36 mouse cellular contexts compared by ENCODE assay signal in the genomic region with DNA sequence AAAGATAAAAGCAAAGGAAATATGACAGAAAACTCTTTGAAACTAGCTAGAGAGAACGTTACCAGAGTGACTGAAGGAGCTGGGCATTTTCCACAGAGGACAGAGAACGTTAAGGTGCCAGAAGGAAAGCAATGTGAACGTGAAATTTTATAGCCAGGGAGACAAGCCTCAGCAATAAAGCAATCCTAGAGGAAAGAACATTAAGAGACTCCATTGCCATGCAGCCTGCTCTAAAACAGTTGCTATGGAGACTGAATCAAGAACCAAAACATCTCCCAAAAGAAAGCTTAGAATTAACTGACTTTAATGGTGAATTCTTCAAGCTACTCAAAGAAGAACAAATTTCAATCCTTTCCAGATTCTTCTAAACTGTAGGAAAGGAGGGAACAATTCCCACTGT. TPM values are rescaled to one million over a fixed set of nuclear protein-coding genes. Genes with fewer than 3 reads are reported as not detected.
DNase-seq lines count a peak whose midpoint lies in the region; ATAC-seq and TF ChIP-seq lines count a peak whose summit lies in the region.
"Had no signal": no experiment of that assay in that cellular context is flagged by ENCODE, and none has a peak within 500 bp of the region (broad histone marks: within the 10 kb centered on the region; RNA-seq: fewer than 3 reads in every experiment).

No protein-coding gene starts in this region.

- H3K9ac ChIP-seq in hindbrain, postnatal 0 days (replicated peaks; ENCODE audit: low read length) = no peak overlapping the region
- H3K9ac ChIP-seq in hindbrain, embryonic 13.5 days = no peak overlapping the region
- H3K9ac ChIP-seq in midbrain, embryonic 14.5 days (replicated peaks; ENCODE audit: low read length) = no peak overlapping the region
- H3K9ac ChIP-seq in midbrain, embryonic 11.5 days (ENCODE audit: low read length) = no peak overlapping the region
- H3K9ac ChIP-seq: embryonic facial prominence, embryonic 13.5 days; heart, embryonic 12.5 days; intestine, embryonic 15.5 days; liver, embryonic 14.5 days; stomach, embryonic 15.5 days had no signal

- ATAC-seq in hindbrain, postnatal 0 days = no peak
- ATAC-seq in hindbrain, embryonic 13.5 days (ENCODE audit: low FRiP score) = no peak
- ATAC-seq in midbrain, embryonic 14.5 days (ENCODE audit: low FRiP score, low TSS enrichment) = no peak
- ATAC-seq in midbrain, embryonic 11.5 days (ENCODE audit: low FRiP score) = no peak
- ATAC-seq: activated CD4-positive, CD25-positive, alpha-beta regulatory T cell, adult 4 months; hindbrain, embryonic 16.5 days; intestine, embryonic 15.5 days had no signal

- H3K27ac ChIP-seq in hindbrain, postnatal 0 days = no peak overlapping the region
- no peak overlapping the region for H3K27ac ChIP-seq in hindbrain, embryonic 13.5 days
- H3K27ac ChIP-seq in midbrain, embryonic 14.5 days (replicated peaks; ENCODE audit: low read depth, low read length) = no peak overlapping the region
- H3K27ac ChIP-seq in midbrain, embryonic 11.5 days (ENCODE audit: low read depth, low read length) = no peak overlapping the region
- H3K27ac ChIP-seq: embryonic facial prominence, embryonic 13.5 days; forebrain, embryonic 10.5 days; gastrocnemius, adult 2 months; heart, adult 2 months; intestine, embryonic 15.5 days; kidney, postnatal 0 days; liver, embryonic 14.5 days; stomach, embryonic 15.5 days had no signal

- no peaks in the 10 kb centered on the region for H3K36me3 ChIP-seq in hindbrain, postnatal 0 days (ENCODE audit: insufficient read depth, low read length)
- no peaks in the 10 kb centered on the region for H3K36me3 ChIP-seq in hindbrain, embryonic 13.5 days
- H3K36me3 ChIP-seq in midbrain, embryonic 14.5 days (ENCODE audit: control insufficient read depth, insufficient read depth, low read length) = no peaks in the 10 kb centered on the region
- no peaks in the 10 kb centered on the region for H3K36me3 ChIP-seq in midbrain, embryonic 11.5 days (ENCODE audit: control insufficient read depth, insufficient read depth, low read length)
- H3K36me3 ChIP-seq: embryonic facial prominence, embryonic 13.5 days; forebrain, embryonic 10.5 days; heart, embryonic 12.5 days; intestine, embryonic 15.5 days; stomach, embryonic 15.5 days had no signal

- DNase-seq in embryo, embryonic 10.5 days (ENCODE audit: low spot score) = peak; percentile 26
- no peak for DNase-seq in embryo, embryonic 11 days
- peak; percentile 44 for DNase-seq in hindbrain, postnatal 0 days (ENCODE audit: low spot score)
- DNase-seq in midbrain, embryonic 14.5 days = peak; percentile 21
- DNase-seq in midbrain, embryonic 11.5 days (ENCODE audit: low spot score, missing footprints) = no peak
- DNase-seq in mesoderm, embryonic 11.5 days (ENCODE audit: low read depth, low spot score) = peak; percentile 22
- DNase-seq in lung, postnatal 14 days = no peak
- DNase-seq: adrenal gland, adult 2 months; adrenal gland, postnatal 36 days; cerebellum, adult 8-10 months; cerebellum, postnatal 25 days; gastrocnemius, adult 2 months; gastrocnemius, postnatal 36 days; heart, adult 2 months; heart, postnatal 4 days; kidney, adult 2 months; kidney, postnatal 4 days; layer of hippocampus, adult 9-11 months; liver; lung, adult 2 months; right cerebral cortex, postnatal 25 days; thymus, postnatal 14 days had no signal

- H3K4me1 ChIP-seq in hindbrain, postnatal 0 days (ENCODE audit: insufficient read depth, low read length) = peaks cover 5% of the 10 kb centered on the region; the same call in 1 of the 2 replicates
- peaks cover 27% of the 10 kb centered on the region for H3K4me1 ChIP-seq in hindbrain, embryonic 13.5 days (replicated peaks)
- 0 out of 2 replicates have a peak, but pooled peaks cover 8% of the 10 kb centered on the region for H3K4me1 ChIP-seq in midbrain, embryonic 14.5 days (ENCODE audit: control insufficient read depth, insufficient read depth, low read length)
- peaks cover 7% of the 10 kb centered on the region for H3K4me1 ChIP-seq in midbrain, embryonic 11.5 days (ENCODE audit: control insufficient read depth, insufficient read depth, low read length)

- H3K4me2 ChIP-seq in hindbrain, postnatal 0 days (ENCODE audit: low read depth, low read length) = no peak overlapping the region
- H3K4me2 ChIP-seq in hindbrain, embryonic 13.5 days = no peak overlapping the region
- H3K4me2 ChIP-seq in midbrain, embryonic 14.5 days (ENCODE audit: low read length) = no peak overlapping the region
- no peak overlapping the region for H3K4me2 ChIP-seq in midbrain, embryonic 11.5 days
- H3K4me2 ChIP-seq: embryonic facial prominence, embryonic 13.5 days; heart, embryonic 12.5 days; intestine, embryonic 15.5 days; stomach, embryonic 15.5 days had no signal

- H3K27me3 ChIP-seq in hindbrain, postnatal 0 days (ENCODE audit: insufficient read depth, low read length) = no peaks in the 10 kb centered on the region
- H3K27me3 ChIP-seq in hindbrain, embryonic 13.5 days = peaks cover 21% of the 10 kb centered on the region
- peaks cover 5% of the 10 kb centered on the region; the same call in 1 of the 2 replicates for H3K27me3 ChIP-seq in midbrain, embryonic 14.5 days (ENCODE audit: control insufficient read depth, insufficient read depth, low read length)
- H3K27me3 ChIP-seq in midbrain, embryonic 11.5 days (ENCODE audit: control insufficient read depth, insufficient read depth, low read length) = peaks cover 12% of the 10 kb centered on the region
- H3K27me3 ChIP-seq: embryonic facial prominence, embryonic 13.5 days; intestine, embryonic 15.5 days; stomach, embryonic 15.5 days had no signal

- WGBS in hindbrain, postnatal 0 days = 9% methylated on average over 3 of the region's 3 CpGs
- WGBS in hindbrain, embryonic 13.5 days = 23% methylated on average over 3 of the region's 3 CpGs
- WGBS in midbrain, embryonic 14.5 days = 4% methylated on average over 3 of the region's 3 CpGs
- 23% methylated on average over 3 of the region's 3 CpGs for WGBS in midbrain, embryonic 11.5 days

- no peak for TF ChIP-seq CTCF in hindbrain, postnatal 0 days (IDR thresholded peaks at IDR 0.05; ENCODE audit: low read depth)

- H3K9me3 ChIP-seq in hindbrain, postnatal 0 days (ENCODE audit: low read length) = no peaks in the 10 kb centered on the region
- no peaks in the 10 kb centered on the region for H3K9me3 ChIP-seq in hindbrain, embryonic 13.5 days
- no peaks in the 10 kb centered on the region for H3K9me3 ChIP-seq in midbrain, embryonic 14.5 days (ENCODE audit: control insufficient read depth, low read length)
- H3K9me3 ChIP-seq in midbrain, embryonic 11.5 days (ENCODE audit: control insufficient read depth, low read length) = no peaks in the 10 kb centered on the region
- H3K9me3 ChIP-seq: embryonic facial prominence, embryonic 13.5 days; forebrain, embryonic 10.5 days; heart, embryonic 12.5 days; intestine, embryonic 15.5 days; stomach, embryonic 15.5 days had no signal

- H3K4me3 ChIP-seq in hindbrain, postnatal 0 days (ENCODE audit: low read length) = no peak overlapping the region
- H3K4me3 ChIP-seq in hindbrain, embryonic 13.5 days = no peak overlapping the region
- no peak overlapping the region for H3K4me3 ChIP-seq in midbrain, embryonic 14.5 days (replicated peaks; ENCODE audit: low read depth, low read length)
- H3K4me3 ChIP-seq in midbrain, embryonic 11.5 days (ENCODE audit: low read depth, low read length) = no peak overlapping the region
- H3K4me3 ChIP-seq: embryonic facial prominence, embryonic 13.5 days; forebrain, embryonic 10.5 days; gastrocnemius, adult 2 months; heart, adult 2 months; heart, embryonic 12.5 days; intestine, embryonic 15.5 days; stomach, embryonic 15.5 days had no signal

RNA-seq across cellular contexts. Expression of a gene that starts 2.0 kb away (rescaled TPM):
- total RNA-seq in hindbrain, postnatal 0 days (2014; rRNA removed) = 9.3 and 15.2 TPM in 2 replicates
- 2.5 and 2.9 TPM in 2 replicates for polyA plus RNA-seq in hindbrain, postnatal 0 days (2015; fragmentation: Nextera tagmentation; extraction: Ambion mirVana)
- polyA plus RNA-seq in hindbrain, embryonic 13.5 days (2015; fragmentation: Nextera tagmentation; extraction: Ambion mirVana) = 5.9 and 6.4 TPM in 2 replicates
- 6.8 and 7.8 TPM in 2 replicates for polyA plus RNA-seq in midbrain, embryonic 14.5 days (2014; fragmentation: Nextera tagmentation; extraction: Ambion mirVana)
- polyA plus RNA-seq in midbrain, embryonic 11.5 days (2014; fragmentation: Nextera tagmentation; extraction: Ambion mirVana) = 5.1 and 6.1 TPM in 2 replicates
- total RNA-seq: CH12.LX; megakaryocyte, adult 5-6 weeks; monocyte, adult 5-6 weeks; neutrophil, adult 5-6 weeks had no signal

RNA-seq across cellular contexts. Expression of a gene that starts 56.1 kb away (rescaled TPM):
- 123 and 127 TPM in 2 replicates for total RNA-seq in hindbrain, postnatal 0 days (2014; rRNA removed)
- 34.4 and 34.8 TPM in 2 replicates for polyA plus RNA-seq in hindbrain, postnatal 0 days (2015; fragmentation: Nextera tagmentation; extraction: Ambion mirVana)
- polyA plus RNA-seq in hindbrain, embryonic 13.5 days (2015; fragmentation: Nextera tagmentation; extraction: Ambion mirVana) = 21.0 and 21.4 TPM in 2 replicates
- 30.3 and 38.3 TPM in 2 replicates for polyA plus RNA-seq in midbrain, embryonic 14.5 days (2014; fragmentation: Nextera tagmentation; extraction: Ambion mirVana)
- 8.0 and 9.3 TPM in 2 replicates for polyA plus RNA-seq in midbrain, embryonic 11.5 days (2014; fragmentation: Nextera tagmentation; extraction: Ambion mirVana)

Comparison
In these comparisons a context has a peak if more than half of its experiments do, and no peak if none do; other contexts are left out.
1. DNase-seq: peak in embryo, embryonic 10.5 days (single experiment), hindbrain, postnatal 0 days (single experiment), midbrain, embryonic 14.5 days (single experiment) and mesoderm, embryonic 11.5 days (single experiment); none in embryo, embryonic 11 days (single experiment), midbrain, embryonic 11.5 days (single experiment) and lung, postnatal 14 days (single experiment).